In the genomic region with DNA sequence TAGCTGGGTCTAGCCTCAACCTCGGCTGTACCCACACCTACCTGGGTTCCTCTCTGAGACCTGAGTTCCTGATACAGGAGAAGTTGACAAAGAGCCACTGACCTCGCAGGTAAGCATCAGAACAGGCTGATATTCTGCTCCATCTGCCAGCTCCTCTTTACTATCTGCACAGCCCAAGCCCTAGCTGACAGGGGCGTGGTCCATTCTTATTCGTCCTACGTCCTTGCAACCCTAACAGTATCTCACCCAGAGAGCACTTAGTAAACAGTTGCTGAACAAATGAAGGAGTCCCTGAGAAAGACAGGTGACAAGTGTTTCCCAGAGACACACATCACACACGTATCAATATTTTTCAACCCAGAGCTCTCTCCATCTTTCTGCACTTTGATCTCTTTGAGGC, we compare ENCODE assay signal across 24 mouse cellular contexts. TPM values are rescaled to one million over a fixed set of nuclear protein-coding genes. Genes with fewer than 3 reads are reported as not detected.
A peak's percentile ranks its signal among the peaks of the same experiment; 100 is the strongest.
DNase-seq lines count a peak whose midpoint lies in the region; ATAC-seq lines count a peak whose summit lies in the region.
"Had no signal": no experiment of that assay in that cellular context is flagged by ENCODE, and none has a peak within 500 bp of the region (broad histone marks: within the 10 kb centered on the region; RNA-seq: fewer than 3 reads in every experiment).

No protein-coding gene starts in this region.

- peak; percentile 62 for DNase-seq in c-Kit-positive CD71-positive TER-119-negative erythroid progenitor cells, embryonic 14.5 days (ENCODE audit: low read depth)
- peak; percentile 53 for DNase-seq in liver, embryonic 13.5 days
- DNase-seq in spleen, postnatal 14 days (ENCODE audit: low spot score in 2 of 2), result no peak
- no peak for DNase-seq in forebrain, embryonic 11.5 days (ENCODE audit: low spot score)
- no peak for DNase-seq in thymus, postnatal 4 days
- DNase-seq: adrenal gland, adult 8-10 months; adrenal gland, postnatal 36 days; cerebellum, adult 18-20 months; cerebellum, adult 9-11 months; cerebellum, postnatal 36 days; gastrocnemius, postnatal 14 days; heart, adult 2 months; heart, postnatal 14 days had no signal

- peaks cover 21% of the 10 kb centered on the region; the same call in 1 of the 2 replicates for H3K36me3 ChIP-seq in liver, embryonic 13.5 days
- H3K36me3 ChIP-seq in neural tube, embryonic 15.5 days, result no peaks in the 10 kb centered on the region
- no peaks in the 10 kb centered on the region for H3K36me3 ChIP-seq in forebrain, embryonic 11.5 days (ENCODE audit: control insufficient read depth, insufficient read depth, low read length)
- H3K36me3 ChIP-seq: forebrain, embryonic 15.5 days had no signal

- H3K9ac ChIP-seq in liver, embryonic 13.5 days, result no peak overlapping the region
- no peak overlapping the region for H3K9ac ChIP-seq in neural tube, embryonic 15.5 days (replicated peaks)
- H3K9ac ChIP-seq in forebrain, embryonic 11.5 days (ENCODE audit: low read length), result no peak overlapping the region
- H3K9ac ChIP-seq: forebrain, embryonic 15.5 days; heart, embryonic 15.5 days; hindbrain, embryonic 14.5 days had no signal

- peak overlapping the region; percentile 24; the same call in 1 of the 2 replicates for H3K4me2 ChIP-seq in liver, embryonic 13.5 days
- H3K4me2 ChIP-seq in neural tube, embryonic 15.5 days, result no peak overlapping the region
- no peak overlapping the region for H3K4me2 ChIP-seq in forebrain, embryonic 11.5 days (ENCODE audit: low read depth, low read length, severe bottlenecking)
- H3K4me2 ChIP-seq: forebrain, embryonic 15.5 days; heart, embryonic 11.5 days; heart, embryonic 15.5 days; hindbrain, embryonic 14.5 days had no signal

- peaks cover 49% of the 10 kb centered on the region for H3K4me1 ChIP-seq in liver, embryonic 13.5 days (replicated peaks)
- peaks cover 26% of the 10 kb centered on the region for H3K4me1 ChIP-seq in neural tube, embryonic 15.5 days
- peaks cover 4% of the 10 kb centered on the region; the same call in 1 of the 2 replicates for H3K4me1 ChIP-seq in forebrain, embryonic 11.5 days (replicated peaks; ENCODE audit: control insufficient read depth, insufficient read depth, low read length)

- H3K27me3 ChIP-seq in liver, embryonic 13.5 days, result no peaks in the 10 kb centered on the region
- H3K27me3 ChIP-seq in neural tube, embryonic 15.5 days (replicated peaks), result no peaks in the 10 kb centered on the region
- no peaks in the 10 kb centered on the region for H3K27me3 ChIP-seq in forebrain, embryonic 11.5 days (ENCODE audit: control insufficient read depth, insufficient read depth, low read length)
- H3K27me3 ChIP-seq: forebrain, embryonic 15.5 days; heart, embryonic 15.5 days had no signal

- ATAC-seq in erythroid progenitor cell, adult 5-6 weeks (replicated peaks; ENCODE audit: low FRiP score, poor library complexity, severe bottlenecking), result peak; percentile 70
- peak; percentile 88 for ATAC-seq in liver, embryonic 13.5 days (ENCODE audit: low read depth)
- peak; percentile 92 for ATAC-seq in megakaryocyte progenitor cell, adult 5-6 weeks (replicated peaks; ENCODE audit: poor library complexity)
- no peak for ATAC-seq in neural tube, embryonic 15.5 days (ENCODE audit: low FRiP score)
- no peak for ATAC-seq in forebrain, embryonic 11.5 days (replicated peaks; ENCODE audit: low FRiP score)
- ATAC-seq: forebrain, embryonic 15.5 days had no signal

- H3K27ac ChIP-seq in liver, embryonic 13.5 days, result peak overlapping the region; percentile 69
- no peak overlapping the region for H3K27ac ChIP-seq in neural tube, embryonic 15.5 days (replicated peaks)
- no peak overlapping the region for H3K27ac ChIP-seq in forebrain, embryonic 11.5 days (ENCODE audit: low read depth, low read length)
- H3K27ac ChIP-seq: embryonic facial prominence, embryonic 10.5 days; forebrain, embryonic 10.5 days; forebrain, embryonic 15.5 days; heart, adult 2 months; heart, embryonic 15.5 days; hindbrain, embryonic 10.5 days; hindbrain, embryonic 14.5 days had no signal

- WGBS in liver, embryonic 13.5 days (ENCODE audit: insufficient replicate concordance), result 25% methylated on average over 6 of the region's 6 CpGs
- WGBS in neural tube, embryonic 15.5 days, result 91% methylated on average over 6 of the region's 6 CpGs
- whole genome bisulfite sequencing in forebrain, embryonic 11.5 days, result 92% methylated on average over 6 of the region's 6 CpGs

- H3K9me3 ChIP-seq in liver, embryonic 13.5 days (replicated peaks), result no peaks in the 10 kb centered on the region
- H3K9me3 ChIP-seq in neural tube, embryonic 15.5 days (replicated peaks), result no peaks in the 10 kb centered on the region
- no peaks in the 10 kb centered on the region; the same call in 1 of the 2 replicates for H3K9me3 ChIP-seq in forebrain, embryonic 11.5 days (ENCODE audit: control insufficient read depth, low read length)
- H3K9me3 ChIP-seq: embryonic facial prominence, embryonic 10.5 days; forebrain, embryonic 10.5 days; forebrain, embryonic 15.5 days; heart, embryonic 15.5 days; hindbrain, embryonic 10.5 days had no signal

- no peak overlapping the region for H3K4me3 ChIP-seq in liver, embryonic 13.5 days (replicated peaks)
- no peak overlapping the region for H3K4me3 ChIP-seq in neural tube, embryonic 15.5 days (replicated peaks)
- no peak overlapping the region for H3K4me3 ChIP-seq in forebrain, embryonic 11.5 days (ENCODE audit: low read depth, low read length)
- H3K4me3 ChIP-seq: embryonic facial prominence, embryonic 10.5 days; forebrain, embryonic 10.5 days; forebrain, embryonic 15.5 days; heart, adult 2 months; heart, embryonic 15.5 days; hindbrain, embryonic 10.5 days had no signal

RNA-seq across cellular contexts. Expression of a gene that starts 18.2 kb away (rescaled TPM):
- 26.4 and 29.2 TPM in 2 replicates for total RNA-seq in erythroid progenitor cell, adult 5-6 weeks (2015; ENCODE audit: low replicate concordance)
- 17.5 and 21.9 TPM in 2 replicates for total RNA-seq in erythroid progenitor cell, adult 5-6 weeks (2017; ENCODE audit: low replicate concordance)
- 11.9 and 14.2 TPM in 2 replicates for polyA plus RNA-seq in liver, embryonic 13.5 days (2015; fragmentation: Nextera tagmentation; extraction: Ambion mirVana)
- 42.0 and 43.2 TPM in 2 replicates for total RNA-seq in megakaryocyte progenitor cell, adult 5-6 weeks (2015)
- total RNA-seq in megakaryocyte progenitor cell, adult 5-6 weeks (2017), result 35.1 and 42.1 TPM in 2 replicates
- polyA plus RNA-seq in neural tube, embryonic 15.5 days (2015; fragmentation: Nextera tagmentation; extraction: Ambion mirVana), result 50.4 and 54.5 TPM in 2 replicates
- polyA plus RNA-seq in forebrain, embryonic 11.5 days (2014; fragmentation: Nextera tagmentation; extraction: Ambion mirVana), result 67.0 and 70.6 TPM in 2 replicates

RNA-seq across cellular contexts. Expression of a gene that starts 46.4 kb away (rescaled TPM):
- not detected in 2 replicates for total RNA-seq in erythroid progenitor cell, adult 5-6 weeks (2015; ENCODE audit: low replicate concordance)
- not detected in 2 replicates for total RNA-seq in erythroid progenitor cell, adult 5-6 weeks (2017; ENCODE audit: low replicate concordance)
- not detected in 2 replicates for polyA plus RNA-seq in liver, embryonic 13.5 days (2015; fragmentation: Nextera tagmentation; extraction: Ambion mirVana)
- not detected in 2 replicates for total RNA-seq in megakaryocyte progenitor cell, adult 5-6 weeks (2015)
- not detected in 2 replicates for total RNA-seq in megakaryocyte progenitor cell, adult 5-6 weeks (2017)
- polyA plus RNA-seq in neural tube, embryonic 15.5 days (2015; fragmentation: Nextera tagmentation; extraction: Ambion mirVana), result 1.1 TPM in 1 of 2 replicates, not detected in the other
- polyA plus RNA-seq in forebrain, embryonic 11.5 days (2014; fragmentation: Nextera tagmentation; extraction: Ambion mirVana), result not detected in 2 replicates
- polyA plus RNA-seq: brain, embryonic 14.5 days; embryonic facial prominence, embryonic 10.5 days; forebrain, embryonic 10.5 days; forebrain, embryonic 15.5 days; hindbrain, embryonic 10.5 days; hindbrain, embryonic 14.5 days had no signal

Comparison
In these comparisons a context has a peak if more than half of its experiments do, and no peak if none do; other contexts are left out.
1. DNase-seq: peak in c-Kit-positive CD71-positive TER-119-negative erythroid progenitor cells, embryonic 14.5 days (single experiment) and liver, embryonic 13.5 days (single experiment); none in spleen, postnatal 14 days (0 of 2), forebrain, embryonic 11.5 days (single experiment) and thymus, postnatal 4 days (single experiment).
2. ATAC-seq: peak in erythroid progenitor cell, adult 5-6 weeks (single experiment), liver, embryonic 13.5 days (single experiment) and megakaryocyte progenitor cell, adult 5-6 weeks (single experiment); none in neural tube, embryonic 15.5 days (single experiment) and forebrain, embryonic 11.5 days (single experiment).